Mouse (Mus musculus) heart, postnatal 0 days (tissue): ENCODE data around the gene Slc25a28.

ENCODE experiments used
- CTCF ChIP-seq: IDR thresholded peaks from 2 replicates; pipeline ENCODE4 v1.5.1; 2016; ENCODE audit warnings: antibody characterized with exemption, control low read depth, low read depth
- EP300 ChIP-seq: IDR thresholded peaks from 2 replicates; pipeline ENCODE4 v1.6.1; 2016; ENCODE audit warnings: antibody characterized with exemption, low read depth

GRCm38 (mm10) chr19:43669136-43669759 lies 5.4 kb downstream of the Slc25a28 start:
- TF ChIP-seq CTCF (no peak), EP300 (no peak)
